Mouse (Mus musculus) heart, embryonic 12.5 days (tissue): ENCODE results near the gene Tom1l1. TPM values are rescaled to one million over a fixed set of nuclear protein-coding genes. Genes with fewer than 3 reads are reported as not detected.

Experiments
- ATAC-seq: fragments of 200-750 bp; cut with Nextera tagmentation; 2 replicates; pipeline ENCODE4 v1.8.0; 2017; ENCODE audit warnings: moderate TSS enrichment, moderate library complexity; ENCODE audit not compliant: insufficient number of reproducible peaks, low FRiP score
- H3K27ac ChIP-seq: fragments of 300-500 bp; sonication (generic); 2 replicates; pipeline ENCODE4 v1.5.1; 2016; ENCODE audit warnings: mild to moderate bottlenecking, moderate library complexity; ENCODE audit not compliant: poor library complexity, severe bottlenecking
- H3K27me3 ChIP-seq: fragments of 300-500 bp; sonication (generic); replicated peaks from 2 replicates; pipeline ENCODE4 v1.6.1; 2016; ENCODE audit warnings: mild to moderate bottlenecking, moderate library complexity
- H3K36me3 ChIP-seq: fragments of 300-500 bp; sonication (generic); 2 replicates; pipeline ENCODE4 v1.6.1; 2016; ENCODE audit warnings: mild to moderate bottlenecking, moderate library complexity
- H3K4me1 ChIP-seq: fragments of 300-500 bp; sonication (generic); replicated peaks from 2 replicates; pipeline ENCODE4 v1.6.1; 2016; ENCODE audit warnings: mild to moderate bottlenecking
- H3K4me2 ChIP-seq: fragments of 300-500 bp; sonication (generic); 2 replicates; pipeline ENCODE4 v1.6.1; 2016; ENCODE audit warnings: mild to moderate bottlenecking, moderate library complexity
- H3K4me3 ChIP-seq: fragments of 300-500 bp; sonication (generic); 2 replicates; pipeline ENCODE4 v1.5.1; 2016; ENCODE audit warnings: mild to moderate bottlenecking
- H3K9ac ChIP-seq: fragments of 300-500 bp; sonication (generic); 2 replicates; pipeline ENCODE4 v1.6.1; 2016; ENCODE audit warnings: mild to moderate bottlenecking, moderate library complexity
- H3K9me3 ChIP-seq: fragments of 300-500 bp; sonication (generic); replicated peaks from 2 replicates; pipeline ENCODE4 v1.6.1; 2016; ENCODE audit warnings: mild to moderate bottlenecking, moderate library complexity
- WGBS: fragments of 180-500 bp; shearing (Covaris S2); methylation state at CpG from one replicate; pipeline ENCODE4 v1.1.7; 2016; 5-methylcytosine and 5-hydroxymethylcytosine counted together
- polyA plus RNA-seq: library from polyadenylated mRNA; unstranded; fragments of >200 nt; fragmentation: Nextera tagmentation; extraction: Ambion mirVana; gene quantifications from 2 replicates; pipeline ENCODE4 v1.2.1, GENCODE M21; 2016

Tom1l1 gene
- polyA plus RNA-seq, 1 experiment from 2014 or later: 43.6 TPM

DNA sequence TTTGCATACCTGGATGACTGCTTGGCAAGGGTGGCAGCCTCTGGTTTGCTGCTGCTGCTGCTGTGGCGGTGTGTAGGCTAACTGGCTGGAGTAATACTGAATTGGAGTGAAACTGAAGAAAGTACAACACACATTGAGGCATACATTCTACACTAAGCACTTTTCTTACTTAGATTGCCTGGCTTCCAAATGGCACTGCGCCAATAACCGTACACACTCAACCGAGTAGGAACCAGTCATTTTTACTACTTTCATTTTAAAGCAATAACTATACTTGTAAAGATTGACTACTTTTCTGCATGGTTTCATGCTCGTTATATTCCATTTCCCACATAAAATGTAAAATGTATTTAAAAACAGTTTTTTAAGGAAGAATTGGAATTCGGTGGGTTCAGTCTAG lies 38.4 kb downstream of the Tom1l1 start:
- no peaks in the 10 kb centered on the region for H3K4me1 ChIP-seq
- no peaks in the 10 kb centered on the region for H3K9me3 ChIP-seq
- no peaks in the 10 kb centered on the region for H3K27me3 ChIP-seq
- no peak overlapping the region for H3K4me3 ChIP-seq
- no peak for ATAC-seq
- H3K4me2 ChIP-seq: no peak overlapping the region
- H3K36me3 ChIP-seq: peaks cover 65% of the 10 kb centered on the region
- H3K9ac ChIP-seq: no peak overlapping the region
- no peak overlapping the region for H3K27ac ChIP-seq
- 93% methylated on average over 6 of the region's 6 CpGs for WGBS

DNA sequence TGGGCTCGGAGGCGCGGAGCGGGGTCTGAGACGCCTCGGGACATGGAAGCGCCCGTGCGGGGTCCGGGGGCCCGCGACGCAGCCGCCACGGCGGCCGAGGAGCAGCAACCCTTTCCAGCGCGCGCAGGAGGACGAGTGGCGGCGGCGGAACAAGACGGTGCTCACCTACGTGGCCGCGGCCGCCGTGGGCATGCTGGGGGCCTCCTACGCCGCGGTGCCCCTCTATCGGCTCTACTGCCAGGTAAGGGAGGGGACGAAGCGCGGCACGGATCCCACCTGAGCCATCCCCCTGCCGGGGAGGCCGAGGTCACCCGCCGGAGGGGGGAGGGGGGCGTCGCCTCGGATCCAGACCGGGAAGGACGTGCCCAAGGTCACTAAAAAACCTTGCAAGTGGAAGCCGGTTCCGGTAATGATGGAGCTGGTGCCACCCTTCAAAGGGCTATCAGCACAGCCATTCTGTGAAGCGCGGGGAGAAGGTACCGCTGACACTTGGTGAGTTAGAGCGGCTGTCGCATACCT lies 49.8 kb downstream of the Tom1l1 start:
- Histone ChIP-seq H3K9ac (peak overlapping the region; percentile 96), H3K4me3 (peak overlapping the region; percentile 100), H3K27me3 (no peaks in the 10 kb centered on the region), H3K27ac (peak overlapping the region; percentile 95), H3K4me2 (peak overlapping the region; percentile 80), H3K4me1 (peaks cover 5% of the 10 kb centered on the region), H3K9me3 (no peaks in the 10 kb centered on the region), H3K36me3 (peaks cover 17% of the 10 kb centered on the region)
- peak; percentile 72 for ATAC-seq
- WGBS: under 1% methylated on average over 54 of the region's 54 CpGs

DNA sequence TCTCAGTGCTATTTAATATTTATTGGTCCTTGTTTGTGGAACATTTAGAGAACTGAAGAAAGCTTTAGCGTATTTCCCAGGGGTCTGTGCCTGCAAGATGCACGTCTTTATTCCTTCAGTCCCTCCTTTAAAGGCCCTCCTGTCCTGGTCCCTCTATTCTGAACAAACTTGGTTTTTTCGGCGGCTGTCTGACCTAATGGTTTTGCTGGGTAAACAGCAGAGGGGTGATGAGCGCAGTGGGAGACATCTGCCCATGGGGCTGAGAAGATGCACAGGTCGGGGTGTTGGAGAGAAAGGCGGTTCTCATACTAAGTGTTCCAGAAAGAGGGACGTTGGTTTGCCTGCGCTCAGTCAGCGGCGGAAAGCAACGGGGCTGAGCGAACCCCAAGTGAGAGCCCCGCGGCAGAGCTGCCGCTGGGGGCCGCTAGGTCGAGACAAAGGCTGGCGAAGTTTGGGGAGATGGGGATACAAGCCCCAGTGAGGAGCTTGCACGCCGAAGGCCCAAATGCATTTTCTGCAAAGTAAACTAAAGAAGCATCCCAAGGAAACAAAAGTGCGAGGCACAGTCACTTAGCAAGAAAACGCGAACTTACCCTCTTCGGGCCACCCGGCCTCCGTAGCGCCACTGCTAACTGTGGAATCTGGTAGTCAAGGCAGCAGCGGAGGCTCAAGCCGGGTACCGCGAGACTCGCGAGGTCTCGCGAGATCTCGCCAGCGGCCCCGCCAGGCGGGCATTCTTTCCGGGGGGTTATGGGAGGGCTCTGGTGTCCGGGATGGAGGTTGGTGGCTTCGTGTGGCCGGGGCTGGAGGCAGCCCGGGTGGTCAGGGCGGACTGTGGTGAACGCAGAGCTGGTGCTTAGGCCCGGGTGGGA lies 50.5 kb downstream of the Tom1l1 start, which contains the start of the genes Stxbp4 and Cox11:
TSS of gene Stxbp4 (minus strand) at position 645 of the 872 bp plus-strand sequence.
TSS of gene Cox11 (plus strand) at position 734 of the 872 bp plus-strand sequence.
- H3K9ac ChIP-seq: peak within 1 kb of the TSS; percentile 96
- H3K4me1 ChIP-seq: peaks cover 5% of the 10 kb centered on the region
- ATAC-seq: peak; percentile 98
- peak within 1 kb of the TSS; percentile 80 for H3K4me2 ChIP-seq
- H3K9me3 ChIP-seq: no peaks in the 10 kb centered on the region
- WGBS: under 1% methylated on average over 48 of the region's 48 CpGs
- peak within 1 kb of the TSS; percentile 100 for H3K4me3 ChIP-seq
- H3K36me3 ChIP-seq: peaks cover 17% of the 10 kb centered on the region
- H3K27me3 ChIP-seq: no peaks in the 10 kb centered on the region
- H3K27ac ChIP-seq: peak within 1 kb of the TSS; percentile 95

DNA sequence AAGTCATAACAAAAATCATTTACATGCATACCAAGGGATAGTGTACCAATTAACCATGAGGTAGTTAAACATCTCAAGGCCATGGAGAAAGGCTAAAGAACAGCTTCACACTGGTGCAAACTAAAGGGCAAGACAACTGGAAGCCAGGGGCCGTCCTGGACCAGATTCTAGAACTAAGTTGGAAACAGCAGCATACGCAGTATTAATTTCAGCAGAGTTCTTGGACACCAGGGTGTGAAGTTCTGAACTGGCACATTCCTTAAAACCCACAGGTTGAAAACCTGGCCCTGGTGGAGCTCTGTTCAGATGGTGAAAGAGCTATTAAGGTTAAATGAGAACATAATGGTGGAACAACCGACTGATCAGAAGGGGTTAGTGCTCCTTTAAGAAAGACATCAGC lies 53.5 kb downstream of the Tom1l1 start:
- Histone ChIP-seq H3K9me3 (no peaks in the 10 kb centered on the region), H3K27ac (no peak overlapping the region), H3K4me1 (peaks cover 2% of the 10 kb centered on the region), H3K4me2 (no peak overlapping the region), H3K27me3 (no peaks in the 10 kb centered on the region), H3K9ac (no peak overlapping the region), H3K4me3 (no peak overlapping the region), H3K36me3 (0 out of 2 replicates have a peak, but pooled peaks cover 6% of the 10 kb centered on the region)
- WGBS: 86% methylated on average over 3 of the region's 3 CpGs
- ATAC-seq: no peak

DNA sequence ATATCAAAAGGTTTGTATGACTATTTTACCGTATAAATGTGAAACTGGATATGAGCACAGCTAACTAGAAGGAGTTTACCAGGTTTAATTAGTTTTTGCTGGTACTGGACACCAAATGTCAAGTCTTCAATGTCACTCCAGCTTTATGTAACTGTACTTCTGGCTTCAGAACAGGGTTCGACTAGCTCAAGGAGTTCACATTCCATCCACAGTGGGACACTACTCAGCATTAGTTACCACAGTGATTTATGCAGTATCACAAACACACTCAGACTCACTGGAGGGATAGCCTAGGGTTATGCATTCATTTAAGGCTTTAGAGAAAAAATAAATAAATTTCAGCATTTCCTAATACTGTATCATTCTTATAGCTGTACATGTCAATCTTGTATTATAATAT lies 55.7 kb downstream of the Tom1l1 start:
- Histone ChIP-seq H3K9me3 (no peaks in the 10 kb centered on the region), H3K4me3 (no peak overlapping the region), H3K4me1 (no peaks in the 10 kb centered on the region; the same call in 1 of the 2 replicates), H3K36me3 (0 out of 2 replicates have a peak, but pooled peaks cover 7% of the 10 kb centered on the region), H3K9ac (no peak overlapping the region), H3K27me3 (no peaks in the 10 kb centered on the region), H3K4me2 (no peak overlapping the region), H3K27ac (no peak overlapping the region)
- no peak for ATAC-seq
- WGBS: 70% methylated on average over 2 of the region's 2 CpGs

DNA sequence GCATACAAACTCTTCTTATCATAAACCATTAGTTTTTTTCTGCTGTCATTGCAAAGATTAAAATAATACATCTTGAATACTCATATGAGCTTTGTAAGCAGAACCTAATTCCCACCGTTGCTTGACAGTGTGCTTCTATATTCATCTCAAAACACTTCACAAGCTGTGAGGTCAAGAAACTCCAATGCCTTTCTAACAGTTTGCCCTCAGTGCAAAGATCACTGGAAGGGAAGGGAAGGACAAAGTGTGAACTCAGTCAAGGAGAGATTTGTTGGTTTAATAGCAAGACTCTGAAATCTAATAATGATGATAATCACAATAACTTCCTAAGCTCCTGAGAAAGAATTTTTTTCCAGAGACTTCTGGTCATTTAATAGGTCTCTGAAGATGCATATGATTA lies 60.4 kb downstream of the Tom1l1 start:
- Histone ChIP-seq H3K9ac (no peak overlapping the region), H3K4me2 (no peak overlapping the region), H3K27ac (no peak overlapping the region), H3K36me3 (0 out of 2 replicates have a peak, but pooled peaks cover 7% of the 10 kb centered on the region), H3K4me3 (no peak overlapping the region), H3K27me3 (no peaks in the 10 kb centered on the region), H3K4me1 (no peaks in the 10 kb centered on the region), H3K9me3 (no peaks in the 10 kb centered on the region)
- WGBS: 80% methylated on average over 1 of the region's 1 CpGs
- ATAC-seq: no peak

DNA sequence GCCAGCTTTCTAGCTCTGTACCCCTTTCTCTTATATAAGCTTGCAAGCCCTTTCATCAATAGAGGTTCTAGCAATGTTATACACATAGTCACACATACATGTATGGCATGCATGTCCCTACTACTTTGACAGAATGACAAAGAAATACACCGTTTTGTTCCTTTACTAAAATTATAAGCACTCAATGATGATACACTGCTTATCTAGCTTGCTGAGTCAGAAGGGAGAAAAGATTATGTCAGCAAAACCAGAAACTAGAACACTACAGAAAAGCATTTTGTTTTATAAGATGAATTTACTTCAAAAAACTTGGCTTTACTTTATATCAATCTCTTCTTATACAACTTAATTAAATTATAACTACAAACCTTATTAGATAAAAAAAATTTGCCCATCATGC lies 63.0 kb downstream of the Tom1l1 start:
- 69% methylated on average over 1 of the region's 1 CpGs for WGBS
- Histone ChIP-seq H3K4me3 (no peak overlapping the region), H3K9ac (no peak overlapping the region), H3K4me2 (no peak overlapping the region), H3K27ac (no peak overlapping the region), H3K27me3 (no peaks in the 10 kb centered on the region), H3K9me3 (no peaks in the 10 kb centered on the region), H3K36me3 (peaks cover 13% of the 10 kb centered on the region), H3K4me1 (no peaks in the 10 kb centered on the region)
- ATAC-seq: no peak

DNA sequence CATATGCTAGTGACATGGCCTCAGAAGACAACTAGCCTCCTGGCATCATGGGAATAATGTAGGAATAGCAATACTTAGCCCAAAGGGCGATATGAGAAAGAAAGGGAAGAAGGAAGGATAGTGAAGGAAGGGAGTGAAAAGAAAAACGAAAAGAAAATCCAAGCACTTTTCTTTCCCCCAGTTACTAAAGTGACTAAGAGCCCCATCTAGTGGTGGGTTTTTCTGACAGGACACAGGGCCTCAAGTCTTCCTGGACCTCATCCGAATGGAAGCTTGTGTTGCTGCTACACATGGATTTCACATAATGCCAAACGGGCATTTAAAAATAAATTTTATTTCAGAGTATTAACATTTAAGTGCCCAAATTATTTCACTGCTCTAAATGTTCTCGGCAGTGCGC lies 64.7 kb downstream of the Tom1l1 start:
- WGBS: 51% methylated on average over 6 of the region's 6 CpGs
- no peak for ATAC-seq

DNA sequence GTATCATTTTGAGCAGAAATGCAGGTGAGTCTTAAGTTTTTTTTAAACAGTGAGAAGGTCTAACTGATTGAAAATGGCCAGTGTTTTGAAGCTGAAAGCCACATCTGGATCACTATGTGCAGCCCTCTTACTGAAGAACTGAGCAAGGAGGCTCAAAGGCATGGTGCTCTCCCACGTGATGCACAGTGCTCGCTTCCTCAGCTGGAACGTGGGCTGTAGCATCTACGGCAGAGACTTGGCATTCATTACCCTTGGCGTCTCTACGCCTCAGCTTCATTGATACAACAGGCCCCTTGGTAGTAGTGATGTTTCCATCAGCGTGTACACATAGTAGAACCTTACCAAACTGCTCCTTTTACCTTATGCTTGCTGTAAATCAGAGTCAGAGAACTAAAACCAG lies 65.7 kb downstream of the Tom1l1 start:
- no peak overlapping the region for H3K4me2 ChIP-seq
- H3K9me3 ChIP-seq: no peaks in the 10 kb centered on the region
- H3K4me1 ChIP-seq: no peaks in the 10 kb centered on the region
- no peaks in the 10 kb centered on the region for H3K27me3 ChIP-seq
- no peak overlapping the region for H3K4me3 ChIP-seq
- WGBS: 92% methylated on average over 7 of the region's 7 CpGs
- H3K9ac ChIP-seq: no peak overlapping the region
- no peak overlapping the region for H3K27ac ChIP-seq
- H3K36me3 ChIP-seq: peaks cover 15% of the 10 kb centered on the region
- ATAC-seq: no peak

More for the DNA sequence above, 64.7 kb downstream of the Tom1l1 start:
- Histone ChIP-seq H3K27me3 (no peaks in the 10 kb centered on the region), H3K4me3 (no peak overlapping the region), H3K4me1 (no peaks in the 10 kb centered on the region), H3K4me2 (no peak overlapping the region), H3K9me3 (no peaks in the 10 kb centered on the region), H3K9ac (no peak overlapping the region), H3K27ac (no peak overlapping the region), H3K36me3 (peaks cover 9% of the 10 kb centered on the region)

DNA sequence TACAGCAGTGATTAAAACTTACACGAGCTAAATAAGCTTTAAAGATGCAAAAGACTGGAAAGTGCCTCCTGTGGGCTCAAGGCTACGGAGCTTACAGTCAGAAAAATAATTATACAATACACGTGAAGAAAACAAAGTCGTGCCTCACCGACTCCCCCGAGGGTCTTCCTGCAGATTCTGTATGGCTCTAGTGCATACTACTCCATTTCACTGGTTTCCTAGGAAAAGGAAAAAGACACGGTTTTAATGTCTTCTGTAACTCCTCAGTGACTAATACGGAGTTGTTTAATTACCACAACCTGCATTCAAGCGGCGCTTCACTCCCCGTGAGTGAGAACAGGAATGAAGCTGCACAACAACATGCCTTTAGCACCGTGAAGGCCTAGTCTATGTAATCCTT lies 66.1 kb downstream of the Tom1l1 start:
- Histone ChIP-seq H3K27me3 (no peaks in the 10 kb centered on the region), H3K4me3 (no peak overlapping the region), H3K36me3 (peaks cover 18% of the 10 kb centered on the region), H3K27ac (no peak overlapping the region), H3K9me3 (no peaks in the 10 kb centered on the region), H3K9ac (no peak overlapping the region), H3K4me2 (no peak overlapping the region), H3K4me1 (no peaks in the 10 kb centered on the region)
- no peak for ATAC-seq
- 88% methylated on average over 12 of the region's 12 CpGs for WGBS

DNA sequence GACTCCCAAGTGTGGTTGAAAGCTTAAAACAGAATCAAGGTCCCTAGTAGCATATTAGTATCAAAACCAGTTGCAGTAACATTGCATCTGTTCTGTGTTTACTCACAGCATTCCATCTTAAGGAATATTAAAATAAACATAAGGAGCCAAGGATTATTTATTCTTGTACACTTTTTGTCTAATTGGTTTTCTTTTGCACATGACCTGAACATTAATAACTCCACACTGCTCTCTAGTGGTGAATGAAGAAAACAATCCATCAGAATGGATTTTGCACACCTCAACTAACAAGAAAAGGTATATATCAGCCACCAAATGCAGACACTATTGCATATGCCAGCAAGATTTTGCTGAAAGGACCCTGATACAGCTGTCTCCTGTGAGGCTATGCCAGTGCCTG lies 71.7 kb downstream of the Tom1l1 start:
- Histone ChIP-seq H3K36me3 (peaks cover 20% of the 10 kb centered on the region), H3K4me1 (no peaks in the 10 kb centered on the region), H3K27ac (no peak overlapping the region), H3K27me3 (no peaks in the 10 kb centered on the region), H3K9me3 (no peaks in the 10 kb centered on the region), H3K4me3 (no peak overlapping the region), H3K4me2 (no peak overlapping the region), H3K9ac (no peak overlapping the region)
- ATAC-seq: no peak
